Mouse (Mus musculus) ES-Bruce4 (cell line): ENCODE data around the gene Prkch.

Experiments
- CTCF ChIP-seq: IDR thresholded peaks from one replicate; pipeline ENCODE4 v1.8.1; 2011; ENCODE audit warnings: low read depth, low read length
- EP300 ChIP-seq: IDR thresholded peaks from 2 replicates; pipeline ENCODE4 v1.6.1; 2011; ENCODE audit warnings: low read depth, low read length; ENCODE audit not compliant: insufficient read depth
- POLR2A ChIP-seq: IDR thresholded peaks from one replicate; pipeline ENCODE4 v1.8.1; 2011; ENCODE audit warnings: low read length; ENCODE audit not compliant: insufficient read depth

- TF ChIP-seq POLR2A = no peak
- TF ChIP-seq CTCF = peak; percentile 51
- no peak for TF ChIP-seq EP300
Measured at GRCm38 (mm10) chr12:73537499-73538138, 47.0 kb upstream of the Prkch start.
